Mouse (Mus musculus): ENCODE results near the gene Ncapg2.

DNA sequence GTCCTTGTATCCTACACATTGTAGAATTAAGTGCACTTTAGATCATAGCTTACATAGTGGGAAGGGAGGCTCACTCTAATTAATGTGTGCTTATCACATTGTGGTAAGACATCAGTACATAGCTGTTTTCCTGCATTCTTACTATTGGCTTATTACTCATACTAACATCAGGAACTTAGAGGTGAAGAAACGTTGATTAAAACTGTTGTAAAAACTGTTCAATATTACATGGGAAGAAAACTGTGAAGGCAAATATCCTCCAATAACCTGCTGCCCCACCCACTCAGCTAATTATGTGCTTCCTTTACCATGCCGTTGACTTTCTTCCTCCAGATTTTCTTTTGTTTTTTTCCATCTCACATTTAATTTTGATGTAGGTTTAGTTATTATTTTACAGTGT lies 36.3 kb upstream of the Ncapg2 start:
- TF ChIP-seq CTCF (IDR thresholded peaks at IDR 0.05; ENCODE audit: borderline replicate concordance, control insufficient read depth, extremely low read depth, insufficient read depth, low read length, poor library complexity) (no peak), POLR2A (IDR thresholded peaks at IDR 0.05; ENCODE audit: control insufficient read depth, extremely low read depth, insufficient read depth, low read length, poor library complexity) (no peak)
